Mouse (Mus musculus): ENCODE data around the gene Scn8a.

Gene Scn8a

DNA sequence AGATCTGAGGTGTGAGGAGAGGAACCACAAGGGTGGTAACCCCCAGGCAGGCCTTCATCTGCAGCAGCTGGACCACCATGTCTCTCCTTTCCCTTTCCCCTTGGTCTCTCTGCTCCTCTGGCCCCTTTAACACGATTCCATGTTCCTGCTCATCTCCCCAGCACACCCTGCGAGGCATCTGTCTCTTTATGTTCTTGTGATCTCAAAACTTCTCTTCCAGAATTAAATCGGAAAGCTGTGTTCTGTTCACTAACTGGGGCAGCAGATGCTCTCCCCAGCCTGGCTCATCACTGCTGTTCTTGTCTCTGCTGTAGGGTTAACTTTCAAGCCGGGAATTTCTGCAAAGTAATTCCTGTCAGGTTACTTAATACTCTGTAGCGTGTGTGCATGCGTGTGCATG is 91.3 kb downstream of the Scn8a start:
- no peak for DNase-seq

- DNase-seq, result no peak
These were observed 91.9 kb downstream of the Scn8a start for GRCm38 (mm10) chr15:100961561-100961960.

GRCm38 (mm10) chr15:100971443-100971842 is 101.8 kb downstream of the Scn8a start:
- DNase-seq, result no peak

DNA sequence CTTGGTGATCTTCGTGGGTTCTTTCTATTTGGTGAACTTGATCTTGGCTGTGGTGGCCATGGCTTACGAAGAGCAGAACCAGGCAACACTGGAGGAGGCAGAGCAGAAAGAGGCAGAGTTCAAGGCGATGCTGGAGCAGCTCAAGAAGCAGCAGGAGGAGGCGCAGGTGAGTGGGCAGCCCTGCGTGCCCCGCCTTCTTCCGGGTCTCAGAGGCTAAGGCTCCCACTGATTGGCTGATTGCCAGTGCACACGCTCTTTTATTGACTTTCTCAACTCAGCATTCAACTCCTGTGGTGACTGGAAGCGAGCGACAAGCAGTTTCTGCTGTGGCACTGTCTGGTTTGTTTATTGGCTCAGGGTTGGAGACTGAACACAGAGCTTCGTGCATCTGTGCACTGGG is 103.1 kb downstream of the Scn8a start:
- DNase-seq, result no peak

DNA sequence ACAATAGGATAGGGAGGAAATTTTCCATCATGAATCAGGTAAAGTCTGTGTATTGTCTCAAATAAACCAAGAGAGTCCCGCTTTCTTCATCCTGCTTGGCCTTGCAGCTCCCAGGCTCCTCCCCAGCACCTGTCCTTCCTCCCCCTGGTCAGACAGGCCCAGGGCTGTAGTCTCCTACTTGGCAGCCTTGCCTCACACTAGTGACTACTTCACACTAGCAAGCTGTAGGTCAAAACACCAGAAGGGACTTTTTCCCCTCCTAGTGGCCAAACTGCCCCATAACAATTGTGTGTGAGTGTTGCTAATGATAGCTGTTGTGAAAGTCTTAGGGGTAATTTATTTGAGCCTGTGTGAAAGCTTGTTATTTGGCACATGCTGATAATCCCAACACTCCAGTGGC is 105.0 kb downstream of the Scn8a start:
- no peak for DNase-seq

- DNase-seq, result no peak
These were observed 113.9 kb downstream of the Scn8a start for GRCm38 (mm10) chr15:100983427-100984153.

GRCm38 (mm10) chr15:100984154-100984893 is 114.7 kb downstream of the Scn8a start:
- no peak for DNase-seq

DNA sequence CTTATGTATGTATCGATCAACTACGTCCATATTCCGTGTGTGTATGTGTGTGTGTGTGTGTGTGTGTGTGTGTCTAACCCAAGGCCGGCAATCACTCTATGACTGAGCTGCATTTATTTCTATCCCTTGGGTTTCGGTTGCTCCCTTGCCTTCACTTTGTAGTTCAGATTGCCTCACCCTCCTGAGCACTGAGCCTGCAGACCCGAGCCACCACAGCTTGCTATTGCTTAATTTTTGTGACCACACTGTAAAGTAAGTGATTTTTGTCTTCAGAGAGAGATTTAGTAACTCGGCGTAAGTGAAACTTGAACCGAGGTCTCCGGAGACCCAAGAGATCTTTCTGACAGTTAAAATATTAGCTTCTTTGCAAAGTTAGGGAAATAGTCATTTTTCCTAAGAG is 116.8 kb downstream of the Scn8a start:
- no peak for DNase-seq

DNA sequence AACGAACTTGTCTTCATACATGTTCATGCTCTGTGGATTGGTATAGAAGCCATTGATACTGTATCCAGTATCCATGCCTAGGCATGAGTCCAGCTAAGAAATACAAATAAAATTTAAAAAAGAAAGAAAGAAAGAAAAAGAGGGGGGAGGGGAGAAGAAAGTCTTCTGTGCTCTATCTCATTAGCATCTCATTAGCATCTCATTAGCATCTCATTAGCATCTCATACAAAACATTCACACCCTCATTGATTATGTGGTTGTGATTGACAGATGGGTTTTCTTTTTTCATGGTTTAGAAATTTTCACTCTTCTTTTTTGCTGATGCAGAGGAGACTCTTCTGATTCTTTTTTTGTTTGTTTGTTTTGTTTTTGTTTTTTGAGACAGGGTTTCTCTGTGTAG is 117.4 kb downstream of the Scn8a start:
- no peak for DNase-seq

DNA sequence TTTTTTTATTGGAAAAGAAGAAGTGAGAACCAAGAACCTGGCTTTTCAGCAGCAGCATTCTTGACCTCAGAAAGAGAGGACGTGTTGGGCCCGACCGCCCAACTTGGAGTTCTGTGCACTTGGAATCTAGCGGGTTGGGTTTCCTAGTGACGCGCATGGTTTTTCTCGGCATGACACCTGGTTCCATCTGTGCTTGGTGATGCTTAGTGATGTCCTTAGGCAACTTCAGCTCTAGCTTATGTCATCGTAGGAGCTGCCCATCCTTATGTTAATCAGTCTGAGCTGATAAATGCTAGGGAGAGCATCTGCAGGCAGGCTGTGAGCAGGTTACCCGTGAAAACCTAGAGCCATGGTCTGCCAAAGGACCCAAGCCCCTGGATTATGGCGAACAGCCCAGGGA is 120.6 kb downstream of the Scn8a start:
- DNase-seq, result no peak

DNA sequence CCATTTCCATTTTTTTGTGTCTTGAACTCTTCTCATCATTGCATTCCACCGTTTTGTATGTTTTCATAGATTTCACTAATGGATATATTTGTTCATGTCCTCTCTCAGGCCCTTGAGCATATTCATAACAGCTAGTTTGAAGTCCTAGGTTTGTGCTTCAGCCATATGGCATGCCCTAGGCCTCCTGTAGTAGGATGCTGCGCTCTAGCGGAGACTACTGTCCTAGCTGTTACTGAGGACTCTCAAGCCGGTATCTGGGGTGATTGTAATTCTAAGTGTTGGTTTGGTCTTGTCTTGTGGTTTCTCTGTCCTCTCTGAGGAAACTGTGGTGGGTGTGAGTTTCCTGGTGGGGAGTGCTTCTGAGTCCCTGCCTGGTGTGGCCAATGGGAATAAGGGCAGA is 127.4 kb downstream of the Scn8a start:
- DNase-seq, result no peak

DNA sequence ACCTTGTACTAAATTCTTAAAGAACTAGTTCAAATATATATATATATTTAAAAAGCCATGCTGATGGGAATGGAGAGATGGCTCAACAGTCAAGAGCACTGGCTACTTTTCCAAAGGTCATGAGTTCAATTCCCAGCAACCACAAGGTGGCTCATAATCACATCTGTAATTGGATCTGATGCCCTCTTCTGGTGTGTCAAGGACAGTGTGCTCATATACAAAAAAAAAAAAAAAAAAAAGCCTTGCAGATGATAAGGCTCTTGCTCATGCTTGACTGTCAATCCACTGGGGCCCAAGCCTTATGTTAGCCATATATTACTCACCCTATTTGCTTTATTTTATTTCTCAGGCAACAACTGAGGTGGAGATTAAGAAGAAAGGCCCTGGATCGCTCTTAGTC is 132.0 kb downstream of the Scn8a start:
- DNase-seq, result no peak

GRCm38 (mm10) chr15:101002466-101002865 is 132.8 kb downstream of the Scn8a start:
- no peak for DNase-seq

DNA sequence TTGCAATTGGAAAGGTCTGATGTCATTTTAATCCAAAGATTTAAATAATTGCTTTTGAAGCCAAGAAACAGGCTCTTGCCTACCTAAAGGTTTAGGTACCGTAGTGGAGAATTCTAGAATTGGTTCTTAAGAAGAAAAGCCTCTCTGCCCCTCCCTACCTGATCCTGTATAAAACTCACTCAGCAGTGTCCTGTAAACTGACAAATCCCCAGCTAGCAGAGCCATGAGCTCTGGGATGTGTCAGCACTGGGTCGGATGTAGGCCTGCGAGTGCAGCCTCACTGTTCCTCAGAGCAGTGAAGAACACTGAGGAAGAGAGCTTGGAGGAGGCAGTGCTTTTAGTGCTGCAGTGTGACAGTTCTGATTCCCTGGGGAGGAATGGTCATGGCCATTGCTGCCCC is 134.9 kb downstream of the Scn8a start:
- no peak for DNase-seq

- DNase-seq, result no peak
These were observed 136.1 kb downstream of the Scn8a start for GRCm38 (mm10) chr15:101005717-101006116.

DNA sequence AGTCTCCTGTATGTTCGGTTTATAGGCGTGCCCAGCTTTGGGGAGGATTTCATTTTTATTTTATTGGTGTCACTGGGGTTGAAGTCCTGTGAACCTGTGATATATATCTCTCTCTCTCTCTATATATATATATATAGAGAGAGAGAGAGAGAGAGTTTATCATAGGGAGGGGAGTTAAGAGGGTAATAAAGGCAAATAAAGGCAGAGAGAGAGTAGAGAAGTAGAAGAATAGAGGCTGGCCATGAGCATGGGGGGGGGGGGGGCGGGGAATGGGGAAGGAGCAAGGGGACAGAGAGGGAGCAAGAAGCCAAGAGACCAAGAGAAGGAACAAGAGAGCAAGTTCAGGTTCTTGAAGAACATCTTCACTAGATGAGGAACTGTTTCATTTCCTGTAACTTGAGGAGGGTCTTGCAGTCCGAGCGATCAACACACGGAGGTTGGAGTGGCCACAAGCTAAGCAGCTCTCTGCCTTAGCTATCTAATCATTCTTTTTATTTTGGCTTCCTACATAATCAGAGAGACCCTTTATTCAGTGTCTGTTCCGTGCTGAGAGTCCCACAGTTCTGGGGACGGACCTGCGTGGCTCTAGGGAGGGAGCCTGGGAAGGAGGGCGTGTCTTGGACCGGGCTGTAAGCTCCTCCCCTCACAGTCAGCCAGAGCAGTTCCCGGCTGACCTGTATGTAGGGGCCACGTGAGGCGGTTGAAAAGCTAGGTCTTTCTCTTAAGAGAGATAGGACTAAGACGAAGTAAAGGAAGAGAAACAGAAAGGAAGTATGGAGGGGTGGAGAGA is 136.8 kb downstream of the Scn8a start:
- DNase-seq, result peak; percentile 49

DNA sequence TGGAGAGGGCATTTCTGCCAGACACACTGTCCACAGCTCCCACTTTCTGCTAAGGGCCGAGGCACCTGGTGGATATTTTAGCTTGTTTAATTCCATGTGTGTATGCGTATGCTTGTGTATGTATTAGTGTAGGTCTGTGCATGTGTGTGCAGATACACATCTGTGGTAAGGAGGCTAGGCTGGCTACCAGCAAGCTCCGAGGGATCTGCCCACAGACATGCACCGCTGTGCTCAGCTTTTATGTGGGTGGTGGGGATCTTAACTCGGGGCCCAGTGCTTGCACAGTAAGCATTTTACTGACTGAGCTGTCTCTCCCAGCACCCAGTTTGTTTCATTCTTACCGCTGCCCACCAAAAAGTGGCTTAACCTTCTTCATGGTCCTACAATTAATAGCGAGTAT is 137.6 kb downstream of the Scn8a start:
- no peak for DNase-seq

GRCm38 (mm10) chr15:101008386-101009010 is 138.8 kb downstream of the Scn8a start:
- DNase-seq, result no peak

DNA sequence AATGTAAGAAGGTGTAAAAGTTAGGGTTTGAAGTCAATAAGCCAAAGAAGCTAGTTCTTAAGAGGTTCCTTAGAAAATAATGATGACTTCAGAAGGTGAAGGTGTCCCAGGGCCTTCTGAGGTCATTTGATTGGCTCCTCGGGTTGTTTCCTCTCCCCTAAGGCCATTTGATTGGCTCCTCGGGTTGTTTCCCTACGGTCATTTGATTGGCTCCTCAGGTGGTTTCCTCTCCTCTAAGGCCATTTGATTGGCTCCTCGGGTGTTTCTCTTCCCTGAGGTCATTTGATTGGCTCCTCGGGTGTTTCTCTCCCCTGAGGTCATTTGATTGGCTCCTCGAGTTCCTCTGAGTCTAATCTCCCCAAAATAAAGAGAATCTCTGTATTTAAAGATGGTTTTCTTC is 141.7 kb downstream of the Scn8a start:
- DNase-seq, result no peak

GRCm38 (mm10) chr15:101028960-101029359 is 159.3 kb downstream of the Scn8a start:
- no peak for DNase-seq

GRCm38 (mm10) chr15:101039651-101040050 is 170.0 kb downstream of the Scn8a start:
- DNase-seq, result no peak

DNA sequence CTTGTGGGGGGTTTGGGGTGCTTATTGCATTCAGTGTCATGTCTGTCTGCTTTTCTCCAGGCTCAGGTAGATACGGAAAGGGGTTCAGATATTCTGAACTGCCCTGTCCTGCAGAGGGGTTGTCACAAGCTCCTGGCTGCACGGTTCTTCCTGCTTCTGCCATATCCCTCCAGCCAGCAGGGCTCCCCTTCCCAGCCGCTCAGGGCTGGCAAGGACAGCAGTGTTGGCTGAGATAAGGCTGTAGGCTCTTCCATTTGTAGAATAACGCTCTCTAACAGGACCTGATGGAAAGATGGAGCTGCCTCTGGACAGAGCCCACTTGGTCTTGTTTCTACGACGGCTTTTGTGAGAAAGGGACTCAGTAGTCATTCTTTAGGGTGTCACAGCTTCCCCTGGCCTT is 172.3 kb downstream of the Scn8a start:
- DNase-seq, result no peak

- peak; percentile 37 for DNase-seq
These were observed 173.0 kb downstream of the Scn8a start for GRCm38 (mm10) chr15:101042613-101043012.
